8 mouse cellular contexts compared by ENCODE assay signal in the genomic region with DNA sequence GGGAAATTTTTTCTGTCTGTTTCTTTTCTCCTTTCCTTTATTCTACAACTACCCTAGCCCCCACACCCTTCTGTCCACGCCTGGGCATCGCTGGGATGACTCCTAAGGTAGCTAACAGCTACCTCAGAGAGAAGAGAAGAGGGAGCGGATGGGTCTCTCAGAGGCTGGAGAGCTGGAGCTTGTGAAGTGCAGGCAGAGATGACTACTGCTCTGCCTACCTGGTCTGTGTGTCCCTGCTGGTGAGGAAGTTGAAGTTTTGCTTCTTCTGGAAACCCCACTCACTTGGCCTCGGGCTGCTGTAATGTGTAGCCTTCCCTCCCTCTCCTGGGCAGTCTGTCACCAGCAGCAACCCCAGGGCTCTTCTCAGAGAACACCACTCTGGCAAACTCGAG. TPM values are rescaled to one million over a fixed set of nuclear protein-coding genes. Genes with fewer than 3 reads are reported as not detected.
DNase-seq lines count a peak whose midpoint lies in the region; ATAC-seq and TF ChIP-seq lines count a peak whose summit lies in the region.

No protein-coding gene starts in this region.

- TF ChIP-seq POLR2A in spleen, adult 2 months (IDR thresholded peaks at IDR 0.05; ENCODE audit: low read depth, low read length): no peak

- no peaks in the 10 kb centered on the region for H3K9me3 ChIP-seq in kidney, postnatal 0 days (replicated peaks; ENCODE audit: low read length)

- H3K36me3 ChIP-seq in spleen, adult 2 months (ENCODE audit: control insufficient read depth, insufficient read depth, low read length): no peaks in the 10 kb centered on the region
- no peaks in the 10 kb centered on the region for H3K36me3 ChIP-seq in kidney, postnatal 0 days (ENCODE audit: insufficient read depth, low read length)

- H3K27me3 ChIP-seq in spleen, adult 2 months (ENCODE audit: control insufficient read depth, insufficient read depth, low read length): no peaks in the 10 kb centered on the region
- no peaks in the 10 kb centered on the region for H3K27me3 ChIP-seq in kidney, postnatal 0 days (ENCODE audit: insufficient read depth, low read length)

- peaks cover 8% of the 10 kb centered on the region; the same call in 1 of the 2 replicates for H3K4me1 ChIP-seq in spleen, adult 2 months (ENCODE audit: control insufficient read depth, insufficient read depth, insufficient read length)
- H3K4me1 ChIP-seq in kidney, postnatal 0 days (replicated peaks; ENCODE audit: insufficient read depth, low read length): peaks cover 8% of the 10 kb centered on the region; the same call in 1 of the 2 replicates

- H3K4me3 ChIP-seq in spleen, adult 2 months (ENCODE audit: extremely low read depth, insufficient read depth, insufficient read length): 0 out of 2 replicates have a peak overlapping the region, but pooled peaks have one; percentile 14
- H3K4me3 ChIP-seq in kidney, postnatal 0 days (replicated peaks; ENCODE audit: low read depth, low read length): no peak overlapping the region

- DNase-seq in adrenal gland, postnatal 36 days: peak; percentile 44 to 55
- DNase-seq in adrenal gland, adult 8-10 months: no peak
- DNase-seq in spleen, adult 2 months (ENCODE audit: low read depth in 1 of 2, low spot score in 2 of 2): no peak
- DNase-seq in spleen, adult 18-20 months: no peak
- peak; percentile 55 for DNase-seq in kidney, postnatal 0 days (ENCODE audit: low spot score)
- DNase-seq in lung, postnatal 36 days: peak; percentile 63
- DNase-seq in cerebellum, postnatal 10 days: no peak
- no peak for DNase-seq in thymus, adult 18-20 months

- H3K4me2 ChIP-seq in kidney, postnatal 0 days (ENCODE audit: low read length): peak overlapping the region; percentile 37

- WGBS in spleen, adult 2 months: 34% methylated on average over 5 of the region's 5 CpGs
- 32% methylated on average over 5 of the region's 5 CpGs for WGBS in kidney, postnatal 0 days

- peak overlapping the region; percentile 35; the same call in 1 of the 2 replicates for H3K9ac ChIP-seq in kidney, postnatal 0 days (ENCODE audit: low read depth, low read length)

- no peak for TF ChIP-seq CTCF in spleen, adult 2 months (IDR thresholded peaks at IDR 0.05; ENCODE audit: extremely low read depth, insufficient read depth, insufficient read length, insufficient replicate concordance)
- no peak for TF ChIP-seq CTCF in kidney, postnatal 0 days (IDR thresholded peaks at IDR 0.05; ENCODE audit: low read depth)

- peak overlapping the region; percentile 78 for H3K27ac ChIP-seq in spleen, adult 2 months (ENCODE audit: insufficient read depth, low read length)
- H3K27ac ChIP-seq in kidney, postnatal 0 days: peak overlapping the region; percentile 87

- peak; percentile 33; the same call in 1 of the 2 replicates for ATAC-seq in kidney, postnatal 0 days (replicated peaks; ENCODE audit: low FRiP score, low read depth)

RNA-seq across cellular contexts. Expression of a gene that starts 25.6 kb away (rescaled TPM):
- 1,000 to 10,000 TPM; 2,852 to 3,273 TPM for total RNA-seq in adrenal gland, postnatal 36 days (2021)
- 1,000 to 10,000 TPM; 2,860 to 3,469 (median 3,019) TPM for total RNA-seq in adrenal gland, adult 8-10 months (2022)
- 3,609 and 4,045 TPM in 2 replicates for polyA plus RNA-seq in spleen, adult 2 months (2012; rRNA removed)
- 2,883 and 2,906 TPM in 2 replicates for polyA plus RNA-seq in kidney, postnatal 0 days (2015; fragmentation: Nextera tagmentation; extraction: Ambion mirVana)

RNA-seq across cellular contexts. Expression of a gene that starts 46.6 kb away (rescaled TPM):
- under 1 TPM; 0.16 to 0.36 TPM for total RNA-seq in adrenal gland, postnatal 36 days (2021)
- 1 to 10 TPM in 1 of 4 experiments, under 1 TPM in 3; 0.15 to 1.0 (median 0.44) TPM for total RNA-seq in adrenal gland, adult 8-10 months (2022)
- polyA plus RNA-seq in spleen, adult 2 months (2012; rRNA removed): 0.14 and 0.20 TPM in 2 replicates
- polyA plus RNA-seq in kidney, postnatal 0 days (2015; fragmentation: Nextera tagmentation; extraction: Ambion mirVana): 1.8 and 3.3 TPM in 2 replicates

RNA-seq across cellular contexts. Expression of a gene that starts 46.7 kb away (rescaled TPM):
- total RNA-seq in adrenal gland, postnatal 36 days (2021): 1 to 10 TPM; 5.6 to 6.6 TPM
- 10 to 100 TPM in 2 of 4 experiments, 1 to 10 TPM in 2; 6.5 to 13.3 (median 9.5) TPM for total RNA-seq in adrenal gland, adult 8-10 months (2022)
- 73.5 and 77.8 TPM in 2 replicates for polyA plus RNA-seq in spleen, adult 2 months (2012; rRNA removed)
- polyA plus RNA-seq in kidney, postnatal 0 days (2015; fragmentation: Nextera tagmentation; extraction: Ambion mirVana): 30.6 and 31.5 TPM in 2 replicates

RNA-seq across cellular contexts. Expression of a gene that starts 55.5 kb away (rescaled TPM):
- 10 to 100 TPM; 12.8 to 18.7 TPM for total RNA-seq in adrenal gland, postnatal 36 days (2021)
- 10 to 100 TPM; 13.3 to 19.8 (median 18.5) TPM for total RNA-seq in adrenal gland, adult 8-10 months (2022)
- 17.2 and 18.8 TPM in 2 replicates for polyA plus RNA-seq in spleen, adult 2 months (2012; rRNA removed)
- 40.6 and 43.1 TPM in 2 replicates for polyA plus RNA-seq in kidney, postnatal 0 days (2015; fragmentation: Nextera tagmentation; extraction: Ambion mirVana)

Comparison
In these comparisons a context has a peak if more than half of its experiments do, and no peak if none do; other contexts are left out.
1. DNase-seq: peak in adrenal gland, postnatal 36 days (2 of 2), kidney, postnatal 0 days (single experiment) and lung, postnatal 36 days (single experiment); none in adrenal gland, adult 8-10 months (single experiment), spleen, adult 2 months (0 of 2), spleen, adult 18-20 months (0 of 2), cerebellum, postnatal 10 days (0 of 2) and thymus, adult 18-20 months (0 of 2).